Mouse (Mus musculus) liver, adult (tissue): ENCODE results near the gene Abhd10.

Experiments used
- GATA4 ChIP-seq: IDR thresholded peaks from 2 replicates; pipeline ENCODE4 v1.6.1; 2014; ENCODE audit warnings: mild to moderate bottlenecking, low read length; ENCODE audit not compliant: insufficient replicate concordance

Gene Abhd10

DNA sequence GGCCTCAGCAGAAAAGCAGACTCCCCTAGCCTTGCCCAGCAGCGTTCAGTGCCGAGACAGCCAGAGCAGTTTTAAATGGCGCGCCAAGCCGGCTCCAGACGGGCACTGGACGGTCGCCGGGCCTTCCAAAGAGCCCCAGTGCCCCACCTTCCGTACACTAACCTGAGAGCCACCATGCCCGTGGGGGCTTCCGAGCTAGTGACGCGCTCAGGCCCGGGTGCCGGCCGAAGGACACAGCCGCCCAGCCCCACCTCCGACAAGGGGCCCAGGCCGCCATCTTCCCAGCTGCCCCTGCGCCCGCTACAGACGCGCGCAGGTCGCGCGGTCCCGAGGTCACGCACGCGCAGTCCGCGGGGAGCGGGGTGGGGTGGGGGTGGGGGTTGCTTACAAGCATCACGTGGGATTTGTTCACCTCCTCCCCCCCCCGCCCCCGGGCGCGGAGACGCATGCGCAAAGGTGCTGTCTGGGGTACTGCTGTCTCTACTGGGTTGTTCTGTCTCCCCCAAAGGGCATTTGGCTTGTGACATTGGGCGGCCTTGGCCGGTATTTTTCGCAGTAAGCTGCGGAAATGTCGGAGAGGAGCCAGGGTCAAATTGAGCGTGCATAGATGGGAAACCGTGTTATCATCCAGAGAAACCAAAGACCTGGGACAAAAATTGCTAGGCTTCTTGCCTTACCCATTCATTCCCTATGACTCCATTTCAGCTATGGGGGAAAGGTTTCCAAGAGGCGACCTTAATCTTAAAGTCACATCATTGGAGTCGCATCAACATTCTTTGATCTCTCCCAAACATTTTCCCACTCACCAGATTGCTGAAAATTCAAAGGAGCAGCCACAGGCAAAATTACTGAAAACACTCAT, at the start of gene Abhd10:
Gene Abhd10, minus strand, starts transcription at position 341 of the 862 bp plus-strand sequence.
- no peak for TF ChIP-seq GATA4

DNA sequence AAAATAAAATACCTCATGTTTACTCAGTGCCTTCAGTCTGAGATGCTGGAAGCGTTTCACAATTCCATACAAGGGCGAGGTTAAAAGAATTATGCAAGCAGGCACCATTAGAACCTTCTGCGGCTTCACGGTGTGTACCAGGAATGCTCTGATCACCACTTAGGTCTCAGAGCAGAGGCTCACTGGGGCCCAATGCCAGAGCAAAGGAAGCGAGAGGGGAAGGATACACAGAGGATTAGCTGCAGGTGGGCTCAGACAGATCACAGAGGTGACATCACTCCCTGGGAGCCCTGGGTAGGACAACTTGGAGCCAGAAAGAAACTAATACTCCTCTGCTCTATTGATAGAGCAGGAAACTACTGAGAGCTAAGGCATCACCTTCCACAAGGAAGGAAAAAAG, 48.5 kb upstream of the Abhd10 start:
- TF ChIP-seq GATA4: no peak

DNA sequence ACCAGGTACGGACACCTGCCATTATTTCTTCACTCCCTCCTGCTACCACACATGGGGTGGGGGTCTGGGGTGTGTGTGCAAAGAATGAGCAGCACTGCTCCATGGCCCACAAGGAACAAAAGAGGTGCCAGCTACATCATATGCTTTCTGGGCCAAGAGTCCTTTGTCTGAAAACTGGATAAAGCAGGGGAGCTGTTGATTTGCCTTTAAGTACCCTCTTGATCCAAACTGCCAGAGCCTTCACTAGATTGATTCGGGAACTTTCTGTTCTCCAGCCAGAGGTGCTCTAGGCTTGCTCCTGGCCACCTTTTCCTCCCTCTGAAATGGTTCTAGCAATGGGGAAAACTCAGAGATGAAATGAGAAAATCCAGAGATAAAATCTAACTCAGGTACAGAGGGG, 46.6 kb upstream of the Abhd10 start:
- TF ChIP-seq GATA4: no peak

DNA sequence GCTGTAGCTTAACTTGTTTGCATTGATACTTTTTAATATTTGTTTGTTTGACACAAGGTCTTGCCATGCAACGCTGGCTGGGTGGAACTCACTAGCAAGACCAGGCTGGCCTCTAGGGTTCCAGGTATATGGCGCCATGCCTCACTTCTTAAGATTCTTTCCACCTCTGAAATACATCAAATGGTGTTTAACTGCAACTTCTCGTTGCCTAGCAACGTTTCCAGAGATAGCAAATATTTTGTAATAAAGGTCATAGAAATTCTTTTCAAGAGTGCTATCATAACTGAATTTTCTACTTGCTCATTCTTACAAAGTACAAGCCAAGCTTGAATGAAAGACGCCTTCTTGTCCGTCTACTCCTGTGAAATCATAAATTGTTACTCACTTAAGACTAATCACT, 44.9 kb upstream of the Abhd10 start:
- no peak for TF ChIP-seq GATA4

DNA sequence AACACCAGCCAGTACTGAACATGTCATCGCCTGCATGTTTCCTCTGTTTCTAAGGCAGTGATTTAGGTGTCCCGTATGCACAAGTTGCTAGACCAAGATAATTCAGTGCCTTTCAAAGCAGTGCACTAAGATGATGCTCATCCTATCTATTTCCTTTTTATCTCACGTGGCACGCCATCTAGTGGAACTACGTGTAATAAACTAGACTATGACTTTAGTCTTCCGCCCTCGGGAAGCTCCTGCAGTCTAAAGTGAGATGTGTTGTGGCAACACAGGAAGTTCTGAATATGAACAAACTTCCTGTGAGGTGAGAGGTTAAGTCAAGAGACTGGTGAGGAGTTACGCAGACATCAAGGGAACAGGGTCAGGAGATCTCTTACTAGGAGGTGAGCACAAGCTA, 43.9 kb upstream of the Abhd10 start:
- peak; percentile 60; the same call in 1 of the 2 replicates for TF ChIP-seq GATA4

DNA sequence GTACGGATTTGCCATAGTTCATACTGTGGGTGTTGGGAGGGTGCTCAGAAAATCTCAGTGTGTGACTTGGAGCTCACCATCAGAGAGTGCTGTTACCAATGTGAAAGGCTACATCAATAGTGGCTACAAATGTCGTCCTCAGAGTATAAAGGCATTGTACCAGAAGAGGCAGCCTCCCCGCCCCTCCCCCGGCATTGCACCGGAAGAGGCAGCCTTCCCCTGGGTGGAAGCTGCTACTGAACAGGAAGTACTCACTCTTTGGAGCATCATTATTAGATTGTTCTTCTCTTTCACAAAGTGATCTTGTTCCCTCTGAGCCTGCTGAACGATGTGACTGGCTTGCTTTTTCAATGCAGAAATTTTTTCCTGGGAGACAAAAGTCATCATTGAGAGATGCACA, 37.2 kb upstream of the Abhd10 start:
- no peak for TF ChIP-seq GATA4

DNA sequence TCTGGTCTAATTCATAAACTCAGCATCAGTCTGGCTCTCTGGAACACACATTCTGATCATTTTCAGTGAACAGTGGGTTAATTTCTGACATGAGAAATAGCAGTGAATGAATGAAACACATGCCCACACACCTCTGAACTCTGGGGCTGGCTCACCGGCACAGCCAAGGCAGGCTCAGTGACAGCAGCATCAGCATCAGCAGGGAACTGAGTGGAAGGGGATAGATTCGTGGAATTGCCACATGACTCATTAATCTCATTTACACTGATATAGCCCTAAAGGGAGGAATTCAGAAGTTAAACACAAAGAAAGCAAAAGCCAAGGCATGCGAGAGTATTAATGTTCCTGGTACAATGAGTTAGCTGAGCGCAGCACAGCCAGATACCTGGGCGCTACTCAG, 32.1 kb upstream of the Abhd10 start:
- TF ChIP-seq GATA4: no peak

DNA sequence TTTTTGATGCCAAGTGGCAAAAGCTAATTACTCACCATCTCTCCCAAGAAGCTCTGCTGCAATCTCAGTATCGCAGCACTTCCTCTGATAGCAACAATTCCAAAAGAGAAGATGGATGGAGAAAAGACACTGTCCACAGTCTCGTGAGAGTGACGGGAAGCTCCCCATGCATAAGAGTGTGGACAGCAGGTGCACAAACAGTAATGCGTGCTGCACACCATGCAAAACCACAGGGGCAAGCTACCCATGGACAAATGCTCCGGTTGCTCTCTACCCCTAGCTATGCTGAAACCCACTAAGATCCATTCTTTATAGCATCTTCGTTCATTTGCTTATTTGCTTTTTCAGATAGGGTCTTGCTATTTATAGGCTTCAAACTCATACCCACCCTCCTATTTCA, 28.2 kb upstream of the Abhd10 start:
- no peak for TF ChIP-seq GATA4

DNA sequence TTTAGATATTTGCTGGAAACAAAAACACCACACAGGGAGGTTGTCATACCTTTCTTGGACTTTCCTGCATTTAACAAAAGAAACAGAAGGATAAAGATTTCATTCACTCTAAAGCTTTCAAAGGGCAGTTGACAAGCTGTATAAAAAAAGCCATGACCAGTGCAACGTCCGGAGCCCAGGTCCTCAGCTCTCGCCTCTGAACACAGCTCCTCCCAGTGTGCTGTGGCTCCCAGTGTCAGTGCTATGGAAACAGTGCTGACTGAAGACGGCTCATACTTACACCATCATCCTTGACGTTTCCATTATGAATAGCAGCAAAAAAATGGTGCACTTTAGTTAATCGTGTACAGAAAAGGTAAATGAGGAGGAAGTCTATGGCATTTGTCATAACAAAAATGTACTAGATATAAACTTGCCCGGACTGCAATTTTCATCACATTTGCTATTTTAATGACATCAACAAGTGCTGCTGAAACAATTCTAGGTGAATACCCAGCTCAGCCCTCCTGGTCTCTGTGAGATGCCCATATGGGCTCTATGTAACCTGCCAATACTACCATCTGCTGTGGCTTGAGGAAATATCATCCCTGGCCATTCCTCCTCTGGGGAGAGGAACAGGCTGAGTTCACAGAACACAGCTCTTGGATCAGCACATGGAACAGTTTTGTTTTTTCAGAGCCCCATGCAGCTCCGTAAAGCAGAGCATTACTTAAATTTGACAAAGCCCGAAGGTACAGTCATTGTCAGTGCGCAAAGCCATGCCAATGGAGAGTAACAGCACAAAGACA, 25.3 kb upstream of the Abhd10 start:
- no peak for TF ChIP-seq GATA4

DNA sequence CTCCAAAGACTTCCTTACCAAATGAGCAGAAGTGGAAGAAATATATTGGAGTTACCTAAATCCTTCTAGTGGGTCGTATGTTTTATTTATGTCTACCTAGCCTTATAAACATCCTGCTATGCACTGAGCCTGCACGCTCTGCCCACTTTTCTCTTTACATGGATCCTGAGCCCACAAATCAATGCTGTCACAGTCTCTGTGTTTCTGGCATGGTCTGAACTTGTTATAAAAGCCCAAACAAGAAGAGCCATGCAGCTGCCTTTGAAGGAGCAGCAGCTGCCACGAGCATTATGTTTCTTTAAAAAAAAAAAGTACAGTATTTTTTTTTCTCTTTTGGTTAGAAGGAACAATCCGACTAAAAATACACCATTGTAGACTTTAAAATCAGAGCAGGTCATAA, 24.7 kb upstream of the Abhd10 start:
- no peak for TF ChIP-seq GATA4

DNA sequence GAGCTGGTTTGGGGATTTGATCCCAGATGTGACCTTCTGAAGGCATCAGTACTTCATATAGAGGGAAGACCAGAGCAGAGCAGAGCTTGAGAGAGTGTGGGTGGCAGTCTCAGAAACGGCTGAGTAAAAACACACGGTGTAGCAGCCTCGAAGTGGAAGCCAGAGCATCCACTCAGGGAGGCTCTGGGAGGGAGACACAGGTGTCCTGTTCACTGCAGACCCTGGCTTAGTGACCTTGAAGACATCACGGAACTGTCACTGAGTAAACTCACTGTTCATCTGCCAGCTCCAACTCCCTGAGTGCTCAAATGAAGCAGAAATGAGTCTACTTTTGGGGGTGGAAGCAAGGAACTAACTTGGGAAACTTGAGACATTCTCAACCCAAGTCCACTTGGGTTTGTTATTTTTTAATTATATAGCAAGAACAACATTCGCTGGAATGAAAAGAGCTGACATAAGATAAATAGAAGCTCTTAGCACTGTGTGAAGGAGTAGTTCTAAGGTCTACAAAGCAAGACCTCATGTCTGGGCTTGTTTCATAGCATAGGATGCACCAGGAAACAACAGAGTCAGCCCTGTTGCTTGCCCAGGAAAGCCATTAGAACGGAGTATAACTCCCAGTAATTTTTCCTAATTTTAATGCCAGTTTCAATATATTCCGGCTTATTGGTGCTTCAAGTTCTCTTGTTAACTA, 23.2 kb upstream of the Abhd10 start:
- TF ChIP-seq GATA4: no peak

DNA sequence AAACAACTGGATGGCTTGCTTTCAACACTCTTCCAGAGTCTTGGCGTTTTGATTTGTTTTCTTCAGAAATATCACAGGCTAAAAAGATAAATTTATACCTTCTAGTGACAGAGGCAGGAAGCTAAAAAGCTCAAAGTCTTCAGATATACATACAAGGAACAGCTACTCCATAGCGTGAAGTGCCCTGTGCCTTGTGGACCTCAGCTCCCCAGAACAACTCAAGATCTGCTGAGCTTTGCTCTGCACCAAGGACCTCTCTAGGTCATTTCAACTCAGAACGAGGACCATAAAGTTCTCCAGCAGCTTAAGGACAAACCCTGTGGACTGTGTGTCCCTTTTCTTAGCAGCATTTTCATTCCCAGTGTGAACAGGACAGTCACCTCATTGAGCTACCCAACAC, 22.3 kb upstream of the Abhd10 start:
- TF ChIP-seq GATA4: no peak

DNA sequence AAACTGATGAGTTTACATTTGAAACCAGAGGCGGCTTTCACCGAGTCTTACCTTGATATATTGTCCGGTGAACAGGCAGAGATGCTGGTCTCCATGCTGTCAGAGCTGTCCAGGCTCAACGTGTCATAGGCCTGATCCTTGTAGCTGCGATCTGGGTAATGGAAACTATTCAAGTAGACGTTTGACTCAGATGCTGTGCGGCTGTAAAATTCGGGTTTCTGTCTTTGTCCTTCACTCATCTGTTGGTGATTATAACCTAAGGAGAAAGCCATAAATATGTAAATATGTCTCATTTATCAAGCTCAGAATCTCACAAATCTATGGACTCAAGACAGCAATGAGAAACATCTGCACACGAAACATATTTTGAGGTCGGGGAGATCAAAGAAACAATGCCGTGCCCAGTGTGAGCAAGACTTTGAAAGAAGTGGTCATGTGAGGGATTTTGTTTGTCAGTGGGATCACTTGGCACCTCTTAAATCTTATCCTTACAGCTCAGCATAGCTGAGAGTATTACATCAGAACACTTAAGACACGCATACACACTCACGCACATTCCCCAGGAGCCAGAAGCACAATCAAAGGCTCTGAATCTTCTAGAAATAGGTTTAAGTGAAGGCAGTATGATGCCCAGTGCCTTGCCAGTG, 20.2 kb upstream of the Abhd10 start:
- TF ChIP-seq GATA4: no peak

DNA sequence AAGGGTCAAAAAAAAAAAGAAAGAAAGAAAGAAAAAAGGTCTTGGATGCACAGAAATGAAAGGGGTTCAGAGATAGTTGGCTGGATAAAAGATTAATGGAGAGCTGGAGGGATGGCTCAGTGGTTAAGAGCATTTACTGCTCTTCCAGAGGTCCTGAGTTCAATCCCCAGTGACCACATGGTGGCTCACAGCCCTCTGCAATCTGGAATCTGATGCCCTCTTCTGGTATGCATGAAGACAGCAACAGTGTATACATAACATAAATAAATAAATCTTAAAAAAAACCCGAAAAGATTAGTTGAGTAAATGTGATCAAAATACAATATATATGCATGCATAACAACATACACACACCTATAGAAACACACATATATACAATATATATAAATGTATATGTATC, 18.7 kb upstream of the Abhd10 start:
- no peak for TF ChIP-seq GATA4

DNA sequence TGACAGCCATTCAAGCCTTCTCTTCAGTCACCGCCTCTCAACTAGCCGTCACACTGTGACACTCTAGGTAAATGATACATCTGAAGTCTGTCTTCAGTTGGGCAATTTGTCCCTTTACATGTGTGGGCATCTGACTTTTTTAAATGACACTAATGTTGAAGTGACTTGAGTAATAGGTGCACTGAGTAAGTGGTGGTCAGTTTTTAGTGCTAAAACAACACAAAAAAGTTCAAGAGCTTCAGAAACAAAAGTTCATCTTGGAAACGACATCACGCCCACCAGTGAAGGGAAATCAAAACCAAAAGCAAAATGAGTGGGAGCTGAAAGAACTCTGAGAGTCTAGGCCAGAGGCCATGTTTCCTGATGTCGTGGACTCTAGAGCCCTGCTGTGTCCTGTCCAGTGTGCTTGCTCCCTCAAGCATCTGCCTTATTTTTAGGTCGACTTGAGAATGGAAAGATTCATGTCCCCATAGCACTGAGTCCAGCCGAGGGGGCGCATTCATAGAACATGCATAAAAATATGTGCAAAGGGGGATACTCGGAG, 16.0 kb upstream of the Abhd10 start:
- no peak for TF ChIP-seq GATA4
